Mouse (Mus musculus) left cerebral cortex, postnatal 14 days (tissue): ENCODE measurements around the gene Myo1b. TPM values are rescaled to one million over a fixed set of nuclear protein-coding genes. Genes with fewer than 3 reads are reported as not detected.

ENCODE experiments used
- DNase-seq, 2 experiments: peaks; one replicate each; pipeline ENCODE4 v3.0.0; 2021 to 2022; ENCODE audit warnings: low spot score in 2 of 2, mixed read lengths in 1 of 2
- intact Hi-C: fragments of 180-260 bp; cut with DNase I; formaldehyde crosslinking; loops from one replicate; pipeline ENCODE4 v1.15.1; 2025
- total RNA-seq, 2 experiments: library from RNA; stranded (reverse); gene quantifications; 2 replicates each; pipeline ENCODE4 v1.2.3; 2021

The Myo1b gene
- total RNA-seq, 2 experiments from 2014 or later = 45.2 to 48.1 TPM

DNA sequence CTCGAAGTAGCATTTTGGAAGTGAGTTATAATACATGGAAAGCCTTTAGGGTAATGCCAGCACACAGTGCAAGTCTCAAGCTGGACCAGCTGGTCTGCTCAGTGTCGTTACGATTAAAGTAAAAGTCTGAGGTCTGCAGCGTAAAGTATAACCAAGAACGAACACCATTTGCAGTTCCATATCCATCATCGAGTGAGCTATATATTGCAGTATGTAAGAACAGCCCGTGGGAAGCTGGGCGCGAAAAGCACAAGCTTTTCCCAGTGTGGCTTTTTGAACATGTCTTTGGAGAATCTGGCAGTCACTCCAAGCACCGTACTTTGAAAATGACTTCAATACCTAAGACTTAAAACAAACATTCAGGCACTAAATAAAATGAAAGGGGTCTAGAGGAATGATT is 55.0 kb downstream of the Myo1b start:
- intact Hi-C loops = no loop called here
- DNase-seq = peak; percentile 56 to 67

- no peak for DNase-seq
- intact Hi-C loops = no loop called here
These were observed 58.9 kb downstream of the Myo1b start for GRCm38 (mm10) chr1:51856946-51857345.

- intact Hi-C loops = no loop called here
- no peak for DNase-seq
These were observed 59.5 kb downstream of the Myo1b start for GRCm38 (mm10) chr1:51856245-51856915.

- DNase-seq = no peak
These were observed 60.2 kb downstream of the Myo1b start for GRCm38 (mm10) chr1:51855541-51856244.

DNA sequence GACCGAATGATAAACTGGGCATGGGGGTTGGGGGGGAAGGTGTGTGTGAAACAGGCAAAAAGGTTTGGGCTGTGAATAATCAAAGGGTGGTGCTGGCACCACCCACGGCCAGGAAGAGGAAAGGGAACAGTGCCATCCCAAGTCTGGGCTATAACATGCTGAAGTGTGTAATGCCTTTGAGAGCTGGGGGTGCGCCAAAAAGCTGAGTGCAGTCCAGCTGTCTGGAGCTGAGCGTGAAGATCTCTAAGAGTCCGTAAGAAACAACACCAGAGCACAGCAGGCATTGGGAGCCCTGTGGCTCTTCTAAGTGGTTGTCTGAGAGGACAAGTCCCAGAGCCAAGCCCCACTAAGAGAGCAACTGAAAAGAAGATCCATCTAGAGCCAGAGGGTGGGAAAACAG is 63.6 kb downstream of the Myo1b start:
- intact Hi-C loops = no loop called here
- peak; percentile 38 to 61 for DNase-seq

More at GRCm38 (mm10) chr1:51855541-51856244, 60.2 kb downstream of the Myo1b start:
- intact Hi-C loops = no loop called here

DNA sequence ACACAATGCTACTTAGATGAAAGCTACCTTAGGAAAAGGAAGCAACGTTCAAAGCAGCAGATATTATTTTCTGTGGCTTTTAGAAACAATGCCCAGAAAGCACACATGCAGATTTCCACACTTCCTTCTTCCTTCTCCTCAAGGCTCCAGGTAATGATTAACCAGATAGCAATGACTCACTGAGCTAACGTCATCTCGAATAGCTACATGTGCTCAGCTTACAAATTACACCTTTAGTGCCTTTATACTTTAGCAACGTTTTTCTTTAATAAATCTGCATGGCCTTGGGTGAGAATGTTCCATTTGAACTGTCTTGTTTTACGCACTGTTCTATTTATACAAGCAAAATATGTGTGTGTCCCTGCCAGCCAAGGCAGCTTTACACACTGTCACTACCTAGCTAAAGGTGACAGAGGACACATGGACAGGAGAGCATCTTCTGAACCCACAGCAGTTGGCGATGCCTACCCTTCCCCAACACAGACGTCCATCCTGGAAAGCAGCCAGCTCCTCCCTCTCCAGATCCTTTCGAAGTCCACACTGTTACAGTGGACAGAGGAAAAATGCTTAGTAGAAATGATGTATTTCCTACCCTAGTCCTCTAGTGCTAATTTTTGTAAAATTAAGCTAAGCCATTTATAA is 66.2 kb downstream of the Myo1b start:
- intact Hi-C loops = no loop called here

GRCm38 (mm10) chr1:51845264-51846036 is 70.4 kb downstream of the Myo1b start:
- intact Hi-C loops = no loop called here
- DNase-seq = peak in 1 of 2 experiments; percentile 40

More for the DNA sequence above, 66.2 kb downstream of the Myo1b start:
- no peak for DNase-seq

GRCm38 (mm10) chr1:51837845-51838623 is 77.8 kb downstream of the Myo1b start:
- peak in 1 of 2 experiments; percentile 28 for DNase-seq
- intact Hi-C loops = no loop called here

- no peak for DNase-seq
- intact Hi-C loops = no loop called here
These were observed 78.6 kb downstream of the Myo1b start for GRCm38 (mm10) chr1:51837311-51837710.

GRCm38 (mm10) chr1:51835795-51836194 is 80.1 kb downstream of the Myo1b start:
- intact Hi-C loops = no loop called here
- DNase-seq = no peak

- intact Hi-C loops = no loop called here
- no peak for DNase-seq
These were observed 81.8 kb downstream of the Myo1b start for GRCm38 (mm10) chr1:51834072-51834471.

DNA sequence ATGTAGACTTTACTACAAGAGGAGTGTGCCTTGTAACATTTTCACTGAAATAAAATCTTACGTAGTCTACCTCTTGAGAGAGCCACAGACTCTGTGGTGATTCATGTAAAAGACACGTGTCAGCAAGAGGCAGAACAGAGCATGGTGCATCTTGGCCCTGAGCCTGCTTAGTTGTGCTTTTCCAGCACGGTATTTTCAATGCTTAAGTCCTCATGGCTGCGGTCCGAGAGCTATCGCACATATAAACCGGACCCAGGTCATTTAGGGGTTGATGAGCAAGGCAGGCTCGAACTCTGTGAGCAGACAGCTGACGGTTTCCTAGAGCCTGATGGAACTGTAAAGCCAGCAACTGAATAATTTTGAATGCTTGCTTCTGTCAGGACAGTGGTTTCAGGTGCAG is 86.5 kb downstream of the Myo1b start:
- intact Hi-C loops = loop anchor here (10.0 kb wide), 1 partner anchor 85 kb away; the partner anchor contains the start of gene Myo1b
- no peak for DNase-seq

DNA sequence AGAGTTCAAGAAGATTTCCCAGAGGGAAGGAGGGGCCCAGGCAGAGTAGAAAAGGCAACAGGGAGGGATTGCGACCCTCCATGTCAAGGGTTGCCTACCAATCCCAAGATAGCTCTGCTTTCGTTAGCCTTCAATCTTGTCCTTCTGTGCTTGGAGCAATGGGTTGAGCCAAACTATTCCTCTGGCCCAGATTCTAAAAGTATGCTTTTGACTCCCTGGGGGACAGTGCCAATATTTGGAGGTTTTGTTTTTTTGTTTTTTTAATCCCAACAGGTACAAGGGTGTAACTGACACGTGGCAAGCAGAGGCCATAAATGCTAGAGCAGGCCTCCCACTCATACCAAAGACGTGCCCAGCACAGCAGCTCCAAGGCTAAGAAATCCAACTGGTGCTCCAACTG is 93.3 kb downstream of the Myo1b start:
- intact Hi-C loops = loop anchor here (10.0 kb wide), 1 partner anchor 92 kb away; the partner anchor contains the start of gene Myo1b

DNA sequence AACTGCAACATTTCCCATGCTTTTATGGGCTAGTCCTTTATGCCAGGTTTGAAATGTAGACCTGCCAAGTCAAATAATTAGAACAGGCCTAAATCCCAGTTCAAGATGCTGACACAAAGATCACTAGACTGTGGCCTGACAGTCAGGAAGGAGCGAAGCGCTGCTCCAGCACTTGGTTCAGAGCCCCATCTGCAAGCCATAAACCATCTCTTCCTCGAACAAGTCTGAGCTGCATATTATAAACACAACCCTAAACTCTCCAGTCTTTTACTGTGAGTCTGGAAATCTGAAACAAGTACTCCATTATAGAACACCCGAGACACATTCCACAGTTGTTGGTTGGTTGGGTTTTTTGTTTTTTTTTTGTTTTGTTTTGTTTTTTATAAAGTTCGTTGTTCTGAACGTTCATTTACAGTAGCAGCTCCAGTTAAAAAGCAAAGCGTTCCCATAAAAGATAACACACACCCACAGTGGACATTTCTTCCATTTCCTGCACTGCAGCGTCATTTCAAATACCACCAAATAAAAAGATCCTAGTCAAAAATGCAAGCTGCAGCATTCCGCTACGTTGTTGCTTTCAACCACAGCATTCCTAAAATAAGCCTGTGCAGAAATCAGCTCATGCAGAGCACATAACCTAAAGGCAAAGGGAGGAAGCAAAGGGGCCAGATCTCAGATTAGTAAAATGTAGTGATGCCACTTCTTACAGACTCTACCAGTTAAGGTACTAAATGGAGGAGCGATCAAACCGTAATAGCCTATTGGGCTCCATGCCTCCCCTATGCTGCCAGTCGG is 94.0 kb downstream of the Myo1b start:
- DNase-seq = peak in 1 of 2 experiments; percentile 19
- intact Hi-C loops = loop anchor here (10.0 kb wide), 1 partner anchor 93 kb away; the partner anchor contains the start of gene Myo1b

More for the DNA sequence above, 93.3 kb downstream of the Myo1b start:
- DNase-seq = no peak

DNA sequence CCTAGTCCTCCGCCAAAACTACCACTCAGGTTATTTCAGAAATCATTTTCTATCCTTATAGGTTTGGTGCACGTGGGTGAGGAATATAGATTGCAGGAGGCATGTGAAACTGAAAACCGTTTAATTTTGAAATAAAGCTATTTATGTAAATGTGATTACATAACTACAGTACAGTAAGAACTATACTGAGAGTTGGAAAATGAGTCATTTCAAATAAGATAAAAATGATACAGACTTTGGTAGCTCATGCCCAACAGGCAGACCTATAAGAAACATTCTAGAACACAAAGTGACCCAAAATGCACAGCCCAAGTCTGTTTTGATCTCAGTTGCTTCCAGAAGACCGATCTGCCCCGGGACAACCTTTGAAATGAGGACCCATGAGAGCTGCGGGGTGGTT is 95.4 kb downstream of the Myo1b start:
- DNase-seq = peak in 1 of 2 experiments; percentile 29
- intact Hi-C loops = loop anchor here (10.0 kb wide), 1 partner anchor 94 kb away; the partner anchor contains the start of gene Myo1b

DNA sequence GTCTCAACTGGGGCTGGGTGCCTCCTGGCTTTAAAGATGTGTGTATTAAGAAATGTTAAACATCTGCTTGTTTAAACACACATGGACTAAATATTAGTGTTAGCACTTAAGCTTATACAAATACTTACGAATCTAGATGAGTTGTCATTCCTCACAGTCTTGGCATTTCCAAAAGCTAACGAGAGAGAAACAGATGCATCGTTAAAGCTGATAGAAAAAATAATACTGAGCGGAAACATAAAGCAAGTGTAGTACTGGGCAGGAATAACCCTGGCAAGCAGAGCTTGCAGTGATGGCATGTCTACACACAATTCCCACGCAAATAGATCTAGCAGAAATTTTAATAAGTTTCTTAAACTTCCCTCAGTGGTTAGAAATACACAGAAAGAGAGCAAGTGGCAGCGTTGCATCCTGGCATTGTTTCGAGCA is 95.8 kb downstream of the Myo1b start:
- intact Hi-C loops = loop anchor here (10.0 kb wide), 1 partner anchor 95 kb away; the partner anchor contains the start of gene Myo1b
- DNase-seq = peak in 1 of 2 experiments; percentile 34

DNA sequence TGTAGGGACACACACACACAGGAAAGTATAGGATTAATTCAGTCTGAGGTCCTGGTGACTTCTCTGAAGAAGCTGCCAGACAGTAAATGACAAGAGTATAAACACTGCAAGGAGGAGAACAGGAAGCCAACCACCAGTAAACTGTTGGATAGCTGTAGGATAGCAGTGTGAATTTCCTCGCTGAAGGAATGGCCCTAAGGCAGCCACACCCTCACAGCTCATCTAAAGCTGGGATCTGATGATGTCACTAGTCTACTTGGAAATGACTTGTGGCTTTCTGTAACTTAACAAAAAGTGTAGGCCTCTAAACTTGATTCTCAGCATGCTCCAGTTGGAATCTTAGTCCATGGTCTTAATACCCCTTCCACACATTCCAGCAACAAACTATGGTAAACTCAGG is 100.2 kb downstream of the Myo1b start:
- intact Hi-C loops = no loop called here
- no peak for DNase-seq
